Mouse (Mus musculus) gastrocnemius, adult 8-10 months (tissue): Measurements from ENCODE around the gene Dnhd1. TPM values are rescaled to one million over a fixed set of nuclear protein-coding genes. Genes with fewer than 3 reads are reported as not detected.
A peak's percentile ranks its signal among the peaks of the same experiment; 100 is the strongest.
"Not testable (repeated sequence)": the region's sequence is repeated elsewhere in the genome, so short reads cannot be mapped to it uniquely, and the experiment has no call there.

Experiments
- DNase-seq, 2 experiments: peaks; one replicate each; pipeline ENCODE4 v3.0.0; 2022; ENCODE audit warnings: low spot score in 2 of 2
- total RNA-seq, 4 experiments: library from RNA; stranded (reverse); gene quantifications; 2 replicates each; pipeline ENCODE4 v1.2.4; 2022

Dnhd1 gene
- total RNA-seq, 4 experiments from 2014 or later = 0.09 to 0.19 (median 0.11) TPM

GRCm38 (mm10) chr7:105640233-105640893 lies 10.3 kb upstream of the Dnhd1 start, which contains the start of the genes Arfip2 and Gm45799:
Gene Arfip2, minus strand, starts transcription at chr7:105640416.
Gene Gm45799, plus strand, starts transcription at chr7:105640552.
- peak; percentile 93 to 96 for DNase-seq

GRCm38 (mm10) chr7:105640894-105641255 lies 9.8 kb upstream of the Dnhd1 start:
- no peak for DNase-seq

GRCm38 (mm10) chr7:105641936-105642335 lies 8.7 kb upstream of the Dnhd1 start:
- no peak for DNase-seq

- no peak for DNase-seq
Observed at GRCm38 (mm10) chr7:105685541-105686197, 35.0 kb downstream of the Dnhd1 start.

- no peak for DNase-seq
Observed at GRCm38 (mm10) chr7:105690875-105691274, 40.2 kb downstream of the Dnhd1 start.

- no peak for DNase-seq
Observed at GRCm38 (mm10) chr7:105703184-105703583, 52.6 kb downstream of the Dnhd1 start.

- no peak for DNase-seq
Observed at GRCm38 (mm10) chr7:105703816-105704215, 53.2 kb downstream of the Dnhd1 start.

GRCm38 (mm10) chr7:105708733-105709132 lies 58.1 kb downstream of the Dnhd1 start:
- DNase-seq = no peak

GRCm38 (mm10) chr7:105715366-105715765 lies 64.7 kb downstream of the Dnhd1 start:
- no peak for DNase-seq

- no peak for DNase-seq
Observed at GRCm38 (mm10) chr7:105721916-105722315, 71.3 kb downstream of the Dnhd1 start.

GRCm38 (mm10) chr7:105726144-105726979 lies 75.7 kb downstream of the Dnhd1 start:
- DNase-seq = no peak

- DNase-seq = no peak
Observed at GRCm38 (mm10) chr7:105726980-105727325, 76.3 kb downstream of the Dnhd1 start.

GRCm38 (mm10) chr7:105728701-105729428 lies 78.2 kb downstream of the Dnhd1 start:
- no peak for DNase-seq

- no peak for DNase-seq
Observed at GRCm38 (mm10) chr7:105733836-105734235, 83.2 kb downstream of the Dnhd1 start.

GRCm38 (mm10) chr7:105734826-105735225 lies 84.2 kb downstream of the Dnhd1 start:
- DNase-seq = no peak

GRCm38 (mm10) chr7:105735464-105735863 lies 84.8 kb downstream of the Dnhd1 start:
- not testable (repeated sequence) for DNase-seq

GRCm38 (mm10) chr7:105736264-105736901 lies 85.8 kb downstream of the Dnhd1 start, which contains the start of gene Ilk:
Gene Ilk, plus strand, starts transcription at chr7:105736592.
- DNase-seq = peak; percentile 93

GRCm38 (mm10) chr7:105736911-105737521 lies 86.4 kb downstream of the Dnhd1 start, which contains the start of gene Rrp8:
Gene Rrp8, minus strand, starts transcription at chr7:105737385.
- DNase-seq = peak in 1 of 2 experiments; percentile 23

- DNase-seq = no peak
Observed at GRCm38 (mm10) chr7:105737648-105738047, 87.0 kb downstream of the Dnhd1 start.

- DNase-seq = no peak
Observed at GRCm38 (mm10) chr7:105738286-105738685, 87.7 kb downstream of the Dnhd1 start.
